Mouse (Mus musculus) adrenal gland, adult 18-20 months (tissue): ENCODE data around the gene Larp6. TPM values are rescaled to one million over a fixed set of nuclear protein-coding genes. Genes with fewer than 3 reads are reported as not detected.

Source experiments
- DNase-seq, 2 experiments: peaks; one replicate each; pipeline ENCODE4 v3.0.0; 2021 to 2022; ENCODE audit warnings: low spot score in 2 of 2
- total RNA-seq, 2 experiments: library from RNA; stranded (reverse); gene quantifications; 1 replicate in 1 of 2; 2 replicates in 1 of 2; pipeline ENCODE4 v1.2.3; 2021

The Larp6 gene
- total RNA-seq, 2 experiments from 2014 or later: 2.5 to 3.5 TPM

- DNase-seq: no peak
Measured at GRCm38 (mm10) chr9:60756866-60757740, 44.3 kb downstream of the Larp6 start.

GRCm38 (mm10) chr9:60757817-60758216, 45.0 kb downstream of the Larp6 start:
- no peak for DNase-seq

- no peak for DNase-seq
Measured at GRCm38 (mm10) chr9:60759436-60760007, 46.7 kb downstream of the Larp6 start.

- no peak for DNase-seq
Measured at GRCm38 (mm10) chr9:60765181-60765580, 52.4 kb downstream of the Larp6 start.

GRCm38 (mm10) chr9:60768393-60768792, 55.6 kb downstream of the Larp6 start:
- DNase-seq: no peak

GRCm38 (mm10) chr9:60769711-60770111, 56.9 kb downstream of the Larp6 start:
- DNase-seq: no peak

- no peak for DNase-seq
Measured at GRCm38 (mm10) chr9:60773713-60774112, 60.9 kb downstream of the Larp6 start.

- DNase-seq: no peak
Measured at GRCm38 (mm10) chr9:60776899-60777298, 64.1 kb downstream of the Larp6 start.

GRCm38 (mm10) chr9:60782057-60782789, 69.4 kb downstream of the Larp6 start:
- DNase-seq: no peak

- no peak for DNase-seq
Measured at GRCm38 (mm10) chr9:60785069-60785468, 72.3 kb downstream of the Larp6 start.

- no peak for DNase-seq
Measured at GRCm38 (mm10) chr9:60787517-60788110, 74.8 kb downstream of the Larp6 start.

Other genes starting within 250 kb of the Larp6 start
- 1 to 10 TPM; 3.2 to 3.6 TPM for gene Thsd4, start 190.9 kb upstream of the Larp6 start, total RNA-seq
- 10 to 100 TPM; 11.1 to 12.4 TPM for gene Lrrc49, start 24.8 kb upstream of the Larp6 start, total RNA-seq
- 10 to 100 TPM; 29.2 to 32.0 TPM for gene Uaca, start 81.6 kb downstream of the Larp6 start, total RNA-seq